Mouse (Mus musculus) embryonic facial prominence, embryonic 13.5 days (tissue): ENCODE results near the gene Map3k19. TPM values are rescaled to one million over a fixed set of nuclear protein-coding genes. Genes with fewer than 3 reads are reported as not detected.
A peak's percentile ranks its signal among the peaks of the same experiment; 100 is the strongest.

ENCODE experiments used
- ATAC-seq: fragments of 200-750 bp; cut with Nextera tagmentation; 2 replicates; pipeline ENCODE4 v1.8.0; 2017; ENCODE audit warnings: low read depth; ENCODE audit not compliant: insufficient number of reproducible peaks, insufficient read depth, low FRiP score, low TSS enrichment
- H3K27ac ChIP-seq: fragments of 300-500 bp; sonication (generic); 2 replicates; pipeline ENCODE4 v1.5.1; 2015; ENCODE audit warnings: moderate library complexity, mild to moderate bottlenecking, inconsistent platforms
- H3K27me3 ChIP-seq: fragments of 300-500 bp; sonication (generic); 2 replicates; pipeline ENCODE4 v1.6.1; 2015; ENCODE audit warnings: mild to moderate bottlenecking, inconsistent platforms
- H3K36me3 ChIP-seq: fragments of 300-500 bp; sonication (generic); 2 replicates; pipeline ENCODE4 v1.6.1; 2015; ENCODE audit warnings: mild to moderate bottlenecking, inconsistent platforms
- H3K4me1 ChIP-seq: fragments of 300-500 bp; sonication (generic); 2 replicates; pipeline ENCODE4 v1.6.1; 2015; ENCODE audit warnings: inconsistent platforms
- H3K4me2 ChIP-seq: fragments of 300-500 bp; sonication (generic); 2 replicates; pipeline ENCODE4 v1.6.1; 2015; ENCODE audit warnings: moderate library complexity, mild to moderate bottlenecking, inconsistent platforms
- H3K4me3 ChIP-seq: fragments of 300-500 bp; sonication (generic); 2 replicates; pipeline ENCODE4 v1.5.1; 2015; ENCODE audit warnings: mild to moderate bottlenecking, inconsistent platforms
- H3K9ac ChIP-seq: fragments of 300-500 bp; sonication (generic); 2 replicates; pipeline ENCODE4 v1.6.1; 2015; ENCODE audit warnings: mild to moderate bottlenecking, inconsistent platforms
- H3K9me3 ChIP-seq: fragments of 300-500 bp; sonication (generic); 2 replicates; pipeline ENCODE4 v1.6.1; 2016; ENCODE audit warnings: inconsistent platforms
- WGBS: fragments of 180-500 bp; shearing (Covaris S2); methylation state at CpG from one replicate; pipeline ENCODE4 v1.1.7; 2015; ENCODE audit warnings: mixed read lengths; 5-methylcytosine and 5-hydroxymethylcytosine counted together
- polyA plus RNA-seq: library from polyadenylated mRNA; unstranded; fragments of >200 nt; fragmentation: Nextera tagmentation; extraction: Ambion mirVana; gene quantifications from 2 replicates; pipeline ENCODE4 v1.2.1, GENCODE M21; 2015

Gene Map3k19
- polyA plus RNA-seq, result not detected in 2 replicates

DNA sequence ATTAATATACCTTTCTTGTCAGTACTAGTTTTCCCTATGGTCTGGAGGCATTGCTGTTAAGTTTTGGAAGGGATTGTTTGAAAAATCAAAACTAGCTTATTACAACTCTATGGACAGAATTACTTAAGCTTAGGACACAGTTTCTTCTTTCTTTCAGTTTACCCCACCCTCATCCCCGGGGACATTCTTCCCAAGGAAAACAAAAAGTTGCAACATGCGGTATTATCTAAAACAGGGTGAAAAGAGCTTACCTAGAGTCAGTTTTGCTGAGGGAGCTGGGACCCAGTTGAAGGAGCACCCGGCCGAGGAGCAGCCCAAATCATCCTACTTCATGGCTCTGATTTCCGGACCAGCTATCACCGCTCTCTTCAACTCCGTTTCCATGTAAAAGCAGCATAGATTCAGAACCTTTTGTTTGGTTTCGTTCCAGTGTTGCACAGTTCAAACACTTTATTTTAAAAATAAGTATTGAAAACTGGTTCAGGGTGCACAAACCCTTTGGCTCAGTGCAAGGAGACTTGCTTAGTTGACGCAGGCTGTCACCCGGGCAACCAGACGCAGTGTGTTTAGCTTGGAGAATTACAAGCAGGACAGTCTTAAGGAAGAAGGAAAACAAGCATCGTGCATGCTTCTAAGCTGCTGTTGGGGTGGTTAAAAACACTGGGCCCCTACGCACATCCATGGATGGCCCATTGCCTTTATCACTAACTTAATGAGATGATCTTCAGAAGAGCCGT lies at the start of gene Map3k19:
Gene Map3k19, minus strand, starts transcription at position 546 of the 737 bp plus-strand sequence.
- Histone ChIP-seq H3K36me3 (no peaks in the 10 kb centered on the region), H3K27ac (no peak within 1 kb of the TSS), H3K27me3 (no peaks in the 10 kb centered on the region), H3K4me1 (no peaks in the 10 kb centered on the region), H3K4me2 (no peak within 1 kb of the TSS), H3K9me3 (peaks cover 12% of the 10 kb centered on the region; the same call in 1 of the 2 replicates), H3K9ac (no peak within 1 kb of the TSS), H3K4me3 (no peak within 1 kb of the TSS)
- WGBS, result 81% methylated on average over 14 of the region's 14 CpGs
- no peak for ATAC-seq

- 79% methylated on average over 1 of the region's 1 CpGs for WGBS
- ATAC-seq, result no peak
- Histone ChIP-seq H3K27me3 (no peaks in the 10 kb centered on the region), H3K4me2 (no peak overlapping the region), H3K4me3 (no peak overlapping the region), H3K27ac (no peak overlapping the region), H3K9ac (no peak overlapping the region), H3K9me3 (no peaks in the 10 kb centered on the region), H3K36me3 (peaks cover 9% of the 10 kb centered on the region), H3K4me1 (no peaks in the 10 kb centered on the region)
Observed at GRCm38 (mm10) chr1:127899401-127899800, 44.6 kb upstream of the Map3k19 start.

GRCm38 (mm10) chr1:127869276-127869675 lies 14.4 kb upstream of the Map3k19 start:
- WGBS, result 38% methylated on average over 8 of the region's 8 CpGs
- Histone ChIP-seq H3K4me1 (peaks cover 4% of the 10 kb centered on the region), H3K9ac (peak overlapping the region; percentile 86), H3K4me3 (peak overlapping the region; percentile 82), H3K27me3 (no peaks in the 10 kb centered on the region), H3K27ac (peak overlapping the region; percentile 86; the same call in 1 of the 2 replicates), H3K36me3 (peaks cover 21% of the 10 kb centered on the region), H3K4me2 (peak overlapping the region; percentile 60), H3K9me3 (no peaks in the 10 kb centered on the region)
- ATAC-seq, result no peak

DNA sequence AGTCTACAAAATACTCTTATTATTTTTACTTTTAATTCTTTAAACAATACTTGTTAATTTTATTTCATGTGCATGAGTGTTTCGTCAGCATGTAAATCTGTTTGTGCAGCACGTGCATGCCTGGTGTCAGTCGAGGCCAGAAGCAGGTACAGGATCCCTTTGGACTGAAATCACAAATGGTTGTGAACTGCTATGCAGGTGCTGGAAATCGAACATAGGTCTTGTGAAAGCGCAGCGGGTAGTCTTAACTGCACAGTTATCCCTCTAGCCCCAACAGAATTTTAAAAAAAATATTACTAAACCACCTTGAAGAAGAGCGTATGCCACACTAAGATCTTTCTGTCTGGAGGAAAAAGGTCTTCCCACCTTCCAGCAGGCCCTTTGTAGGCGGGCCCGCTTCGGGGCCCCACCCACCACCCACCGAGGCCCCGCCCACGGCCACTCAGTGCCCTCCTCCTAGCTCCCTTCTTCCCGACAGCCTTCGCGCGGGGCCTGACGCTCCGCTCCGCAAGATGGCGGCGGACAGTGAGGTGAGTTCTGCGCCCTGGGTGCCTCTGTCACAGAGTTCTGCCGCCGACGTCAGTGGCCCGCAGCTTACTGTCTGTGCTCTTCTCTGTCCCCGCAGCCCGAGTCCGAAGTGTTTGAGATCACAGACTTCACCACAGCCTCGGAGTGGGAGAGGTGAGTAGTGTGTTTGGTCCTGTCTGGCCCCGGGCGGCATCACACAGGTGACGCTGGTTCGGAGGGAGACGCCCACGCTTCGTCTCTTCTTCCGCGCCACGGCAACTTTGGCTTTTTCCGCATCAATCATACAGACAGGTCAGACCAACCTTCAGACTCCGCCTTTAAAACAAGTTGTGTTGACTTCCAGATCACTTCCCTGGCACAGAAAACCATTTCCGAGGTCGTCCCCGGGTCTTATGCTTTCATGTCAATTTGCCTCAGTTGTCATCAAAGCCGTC lies 13.8 kb upstream of the Map3k19 start, which contains the start of gene Rab3gap1:
Gene Rab3gap1, plus strand, starts transcription at position 474 of the 962 bp plus-strand sequence.
- H3K4me2 ChIP-seq, result peak within 1 kb of the TSS; percentile 60
- peaks cover 20% of the 10 kb centered on the region for H3K36me3 ChIP-seq
- peaks cover 4% of the 10 kb centered on the region for H3K4me1 ChIP-seq
- peak; percentile 98 for ATAC-seq
- no peaks in the 10 kb centered on the region for H3K27me3 ChIP-seq
- peak within 1 kb of the TSS; percentile 82 for H3K4me3 ChIP-seq
- no peaks in the 10 kb centered on the region for H3K9me3 ChIP-seq
- peak within 1 kb of the TSS; percentile 86 for H3K27ac ChIP-seq
- 13% methylated on average over 47 of the region's 47 CpGs for WGBS
- peak within 1 kb of the TSS; percentile 86 for H3K9ac ChIP-seq

GRCm38 (mm10) chr1:127863806-127864205 lies 9.0 kb upstream of the Map3k19 start:
- Histone ChIP-seq H3K4me3 (no peak overlapping the region), H3K27ac (no peak overlapping the region), H3K9ac (no peak overlapping the region), H3K27me3 (no peaks in the 10 kb centered on the region), H3K9me3 (no peaks in the 10 kb centered on the region), H3K4me2 (no peak overlapping the region), H3K36me3 (no peaks in the 10 kb centered on the region), H3K4me1 (no peaks in the 10 kb centered on the region)
- 33% methylated on average over 7 of the region's 7 CpGs for WGBS
- ATAC-seq, result no peak

DNA sequence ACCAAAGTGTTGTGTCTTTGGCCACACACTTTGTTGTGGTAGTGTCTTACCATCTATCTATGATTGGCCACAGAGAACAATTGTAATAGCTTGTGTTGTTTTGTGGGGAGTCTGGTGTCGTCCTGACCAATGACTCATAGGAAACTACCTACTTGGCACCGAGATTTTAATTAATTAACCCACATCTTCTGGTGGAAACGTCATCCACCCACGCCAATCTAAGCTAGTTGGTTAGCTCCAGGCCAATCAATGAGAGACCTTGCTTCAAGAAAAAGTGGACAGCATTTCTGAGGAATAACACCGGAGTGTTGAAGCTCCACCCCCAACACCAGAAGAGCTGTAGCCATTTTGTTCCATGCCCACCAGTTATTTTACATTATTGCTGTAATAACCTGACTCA lies 7.1 kb upstream of the Map3k19 start:
- Histone ChIP-seq H3K36me3 (no peaks in the 10 kb centered on the region), H3K27me3 (no peaks in the 10 kb centered on the region), H3K27ac (no peak overlapping the region), H3K4me1 (no peaks in the 10 kb centered on the region), H3K9me3 (no peaks in the 10 kb centered on the region), H3K4me2 (no peak overlapping the region), H3K4me3 (no peak overlapping the region), H3K9ac (no peak overlapping the region)
- WGBS, result 93% methylated on average over 5 of the region's 5 CpGs
- ATAC-seq, result no peak

- no peaks in the 10 kb centered on the region for H3K36me3 ChIP-seq
- H3K27ac ChIP-seq, result no peak overlapping the region
- no peaks in the 10 kb centered on the region for H3K27me3 ChIP-seq
- H3K9me3 ChIP-seq, result no peaks in the 10 kb centered on the region
- ATAC-seq, result no peak
- no peak overlapping the region for H3K9ac ChIP-seq
- WGBS, result 89% methylated on average over 4 of the region's 4 CpGs
- no peak overlapping the region for H3K4me2 ChIP-seq
- H3K4me1 ChIP-seq, result no peaks in the 10 kb centered on the region
- H3K4me3 ChIP-seq, result no peak overlapping the region
Observed at GRCm38 (mm10) chr1:127860492-127860891, 5.7 kb upstream of the Map3k19 start.

- Histone ChIP-seq H3K27me3 (no peaks in the 10 kb centered on the region), H3K27ac (no peak overlapping the region), H3K36me3 (no peaks in the 10 kb centered on the region), H3K4me1 (no peaks in the 10 kb centered on the region), H3K9ac (no peak overlapping the region), H3K9me3 (no peaks in the 10 kb centered on the region), H3K4me2 (no peak overlapping the region), H3K4me3 (no peak overlapping the region)
- 71% methylated on average over 6 of the region's 6 CpGs for WGBS
- ATAC-seq, result no peak
Observed at GRCm38 (mm10) chr1:127859799-127860400, 5.1 kb upstream of the Map3k19 start.

GRCm38 (mm10) chr1:127858945-127859648 lies 4.3 kb upstream of the Map3k19 start:
- Histone ChIP-seq H3K9ac (no peak overlapping the region), H3K4me2 (no peak overlapping the region), H3K36me3 (no peaks in the 10 kb centered on the region), H3K27ac (no peak overlapping the region), H3K4me1 (no peaks in the 10 kb centered on the region), H3K9me3 (no peaks in the 10 kb centered on the region), H3K27me3 (no peaks in the 10 kb centered on the region), H3K4me3 (no peak overlapping the region)
- 85% methylated on average over 9 of the region's 9 CpGs for WGBS
- ATAC-seq, result no peak

DNA sequence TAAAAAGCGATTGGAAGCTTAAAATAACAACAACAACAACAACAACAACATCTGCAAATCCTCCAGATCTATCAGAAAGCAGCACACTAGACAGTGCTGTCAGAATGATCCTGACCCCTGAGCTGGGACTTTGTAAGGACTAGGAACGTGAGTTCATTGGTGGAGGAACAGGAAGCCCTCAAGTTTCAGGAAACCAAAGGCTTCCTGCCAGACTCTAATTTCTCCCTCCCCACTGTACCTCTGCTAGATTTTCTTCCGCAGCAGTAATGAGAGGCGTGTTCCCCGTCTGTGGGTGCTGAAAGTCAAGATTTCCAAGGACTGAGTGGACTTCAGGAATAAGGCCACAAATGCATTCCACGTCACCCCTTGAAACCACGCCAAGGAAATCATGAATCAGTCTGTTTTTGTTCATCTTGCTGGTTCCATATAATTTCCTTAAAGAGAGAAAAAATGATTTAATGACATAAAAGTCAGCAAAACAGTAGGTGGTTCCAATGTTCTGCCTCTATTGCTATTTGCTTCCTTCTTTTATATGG lies 4.7 kb downstream of the Map3k19 start:
- no peak for ATAC-seq
- no peaks in the 10 kb centered on the region for H3K27me3 ChIP-seq
- H3K9ac ChIP-seq, result no peak overlapping the region
- 67% methylated on average over 7 of the region's 7 CpGs for WGBS
- no peaks in the 10 kb centered on the region for H3K36me3 ChIP-seq
- H3K4me3 ChIP-seq, result no peak overlapping the region
- H3K27ac ChIP-seq, result no peak overlapping the region
- H3K9me3 ChIP-seq, result peaks cover 12% of the 10 kb centered on the region; the same call in 1 of the 2 replicates
- no peaks in the 10 kb centered on the region for H3K4me1 ChIP-seq
- H3K4me2 ChIP-seq, result no peak overlapping the region

DNA sequence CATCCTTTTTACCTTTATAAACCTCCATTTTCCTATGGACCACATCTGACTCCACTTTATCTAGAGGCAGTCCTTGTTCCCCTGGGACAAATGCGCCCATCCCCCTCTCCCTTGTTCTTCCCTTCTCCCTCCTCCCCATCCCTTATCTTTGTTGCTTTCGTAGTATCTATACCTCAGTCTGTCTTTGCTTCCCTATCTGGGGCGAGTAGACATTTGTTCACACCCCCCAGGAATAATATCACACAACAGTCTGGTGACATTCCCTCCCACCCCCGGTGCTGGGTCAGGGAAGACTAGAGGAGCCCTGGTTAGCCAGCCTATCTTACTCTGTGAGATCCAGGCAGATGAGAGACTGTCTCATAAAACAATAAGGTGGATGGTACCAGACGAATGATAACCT lies 9.4 kb downstream of the Map3k19 start:
- Histone ChIP-seq H3K4me3 (no peak overlapping the region), H3K9ac (no peak overlapping the region), H3K9me3 (no peaks in the 10 kb centered on the region), H3K27ac (no peak overlapping the region), H3K27me3 (no peaks in the 10 kb centered on the region), H3K4me2 (no peak overlapping the region), H3K4me1 (no peaks in the 10 kb centered on the region), H3K36me3 (no peaks in the 10 kb centered on the region)
- 80% methylated on average over 5 of the region's 5 CpGs for WGBS
- no peak for ATAC-seq
